Mouse (Mus musculus) liver, postnatal 0 days (tissue): ENCODE results near the gene Rhpn2. TPM values are rescaled to one million over a fixed set of nuclear protein-coding genes. Genes with fewer than 3 reads are reported as not detected.
A peak's percentile ranks its signal among the peaks of the same experiment; 100 is the strongest.

ENCODE experiments used
- ATAC-seq: fragments of 200-750 bp; cut with Nextera tagmentation; 2 replicates; pipeline ENCODE4 v1.8.0; 2017; ENCODE audit warnings: mild to moderate bottlenecking, moderate library complexity
- DNase-seq: peaks from one replicate; pipeline ENCODE4 v3.0.0-alpha.2; 2016
- H3K27ac ChIP-seq: fragments of 300-500 bp; sonication (generic); 2 replicates; pipeline ENCODE4 v1.5.1; 2014; ENCODE audit warnings: antibody characterized with exemption, moderate library complexity, mild to moderate bottlenecking, low read depth
- H3K27me3 ChIP-seq: fragments of 300-500 bp; sonication (generic); 2 replicates; pipeline ENCODE4 v1.6.1; 2014; ENCODE audit warnings: low read length, control low read depth, mixed read lengths; ENCODE audit not compliant: insufficient read depth
- H3K36me3 ChIP-seq: fragments of 300-500 bp; sonication (generic); replicated peaks from 2 replicates; pipeline ENCODE4 v1.6.1; 2014; ENCODE audit warnings: mild to moderate bottlenecking, control low read depth, low read length, moderate library complexity, mixed read lengths; ENCODE audit not compliant: insufficient read depth
- H3K4me1 ChIP-seq: fragments of 300-500 bp; sonication (generic); 2 replicates; pipeline ENCODE4 v1.6.1; 2014; ENCODE audit warnings: antibody characterized with exemption, mild to moderate bottlenecking, control low read depth; ENCODE audit not compliant: insufficient read depth
- H3K4me2 ChIP-seq: fragments of 300-500 bp; sonication (generic); 2 replicates; pipeline ENCODE4 v1.6.1; 2014; ENCODE audit warnings: low read depth, mild to moderate bottlenecking, low read length, moderate library complexity, mixed read lengths
- H3K4me3 ChIP-seq: fragments of 300-500 bp; sonication (generic); 2 replicates; pipeline ENCODE4 v1.5.1; 2014; ENCODE audit warnings: low read depth, low read length
- H3K9ac ChIP-seq: fragments of 300-500 bp; sonication (generic); replicated peaks from 2 replicates; pipeline ENCODE4 v1.6.1; 2014; ENCODE audit warnings: mild to moderate bottlenecking, moderate library complexity
- H3K9me3 ChIP-seq: fragments of 300-500 bp; sonication (generic); 2 replicates; pipeline ENCODE4 v1.6.1; 2016; ENCODE audit warnings: mild to moderate bottlenecking, control low read depth, low read length, mixed read lengths
- CTCF ChIP-seq: sonication (generic); IDR thresholded peaks from 2 replicates; pipeline ENCODE4 v1.5.1; 2016; ENCODE audit warnings: antibody characterized with exemption, low read depth
- EP300 ChIP-seq: IDR thresholded peaks from 2 replicates; pipeline ENCODE4 v1.6.1; 2016; ENCODE audit warnings: antibody characterized with exemption, low read depth, mild to moderate bottlenecking
- WGBS: fragments of 180-500 bp; shearing (Covaris S2); extraction: QIAGEN DNeasy Blood & Tissue Kit; methylation state at CpG from one replicate; pipeline ENCODE4 v1.1.7; 2014; ENCODE audit not compliant: insufficient replicate concordance; 5-methylcytosine and 5-hydroxymethylcytosine counted together
- polyA plus RNA-seq: library from polyadenylated mRNA; unstranded; fragments of >200 nt; fragmentation: Nextera tagmentation; extraction: Ambion mirVana; gene quantifications from 2 replicates; pipeline ENCODE4 v1.2.1, GENCODE M21; 2015

Rhpn2 gene
- 8.1 TPM in 2 replicates for polyA plus RNA-seq

DNA sequence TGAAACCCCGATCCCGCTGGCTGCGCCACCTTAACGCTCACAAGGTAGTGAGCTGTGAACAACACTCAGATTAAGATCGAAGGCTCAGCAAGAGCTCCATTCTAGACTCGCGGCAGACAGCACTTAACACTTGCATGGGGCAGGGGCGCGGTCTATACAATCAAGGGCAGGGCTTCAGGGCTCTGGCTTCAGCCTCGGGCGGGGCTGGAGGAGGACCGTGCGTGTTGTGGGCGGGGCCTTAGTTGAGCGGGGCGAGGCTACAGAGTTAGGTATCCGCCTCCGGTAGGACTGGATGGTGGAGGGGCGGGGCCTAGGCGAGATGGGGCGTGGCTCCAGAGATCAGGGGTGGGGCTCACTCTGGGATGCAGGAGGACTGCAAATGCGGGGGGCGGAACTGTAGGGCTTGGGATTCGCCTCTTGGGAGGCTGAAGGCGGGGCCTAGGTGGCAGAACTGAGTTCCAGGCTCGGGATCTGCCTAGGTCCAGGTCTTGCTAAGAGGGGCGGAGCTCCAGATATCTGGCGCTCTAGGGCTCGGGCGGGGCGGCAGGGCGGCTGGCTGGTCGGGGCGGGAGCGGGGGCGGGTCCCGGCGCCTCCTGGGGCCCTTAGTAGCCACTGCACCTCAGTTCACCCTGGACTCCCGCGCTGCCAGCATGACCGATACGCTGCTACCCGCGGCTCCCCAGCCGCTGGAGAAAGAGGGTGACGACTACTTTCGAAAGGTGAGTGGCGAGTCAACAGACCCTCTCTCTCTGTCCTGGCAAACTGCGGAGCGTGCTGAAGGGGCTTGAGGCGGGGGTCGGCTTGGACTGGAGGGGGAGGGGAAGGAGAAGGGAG, at the start of gene Rhpn2:
Gene Rhpn2 (plus strand): TSS at position 479 of the 835 bp plus-strand sequence.
- Histone ChIP-seq H3K27me3 (peaks cover 26% of the 10 kb centered on the region; the same call in 1 of the 2 replicates), H3K9me3 (no peaks in the 10 kb centered on the region), H3K27ac (peak within 1 kb of the TSS; percentile 90), H3K4me2 (peak within 1 kb of the TSS; percentile 97), H3K9ac (peak within 1 kb of the TSS; percentile 69), H3K4me3 (peak within 1 kb of the TSS; percentile 78), H3K4me1 (peaks cover 24% of the 10 kb centered on the region), H3K36me3 (no peaks in the 10 kb centered on the region)
- TF ChIP-seq EP300, result no peak
- TF ChIP-seq CTCF, result no peak; the same call in 1 of the 2 replicates
- DNase-seq (peak; percentile 99), ATAC-seq (peak; percentile 94)
- WGBS, result under 1% methylated on average over 45 of the region's 52 CpGs

GRCm38 (mm10) chr7:35293464-35293863, 40.5 kb upstream of the Rhpn2 start:
- Histone ChIP-seq H3K9ac (no peak overlapping the region), H3K4me1 (no peaks in the 10 kb centered on the region), H3K9me3 (no peaks in the 10 kb centered on the region), H3K27ac (no peak overlapping the region), H3K4me2 (no peak overlapping the region), H3K27me3 (no peaks in the 10 kb centered on the region), H3K4me3 (no peak overlapping the region), H3K36me3 (peaks cover 51% of the 10 kb centered on the region)
- no peak for ATAC-seq
- WGBS, result 92% methylated on average over 13 of the region's 13 CpGs
- TF ChIP-seq CTCF (peak; percentile 10; the same call in 1 of the 2 replicates), EP300 (no peak)
- no peak for DNase-seq

- Histone ChIP-seq H3K4me2 (no peak overlapping the region), H3K27me3 (no peaks in the 10 kb centered on the region), H3K9me3 (no peaks in the 10 kb centered on the region), H3K9ac (no peak overlapping the region), H3K4me3 (no peak overlapping the region), H3K4me1 (no peaks in the 10 kb centered on the region), H3K36me3 (peaks cover 45% of the 10 kb centered on the region), H3K27ac (no peak overlapping the region)
- TF ChIP-seq CTCF (no peak), EP300 (no peak)
- no peak for DNase-seq
- no peak for ATAC-seq
- 92% methylated on average over 2 of the region's 2 CpGs for WGBS
Measured at GRCm38 (mm10) chr7:35295631-35296030, 38.3 kb upstream of the Rhpn2 start.

DNA sequence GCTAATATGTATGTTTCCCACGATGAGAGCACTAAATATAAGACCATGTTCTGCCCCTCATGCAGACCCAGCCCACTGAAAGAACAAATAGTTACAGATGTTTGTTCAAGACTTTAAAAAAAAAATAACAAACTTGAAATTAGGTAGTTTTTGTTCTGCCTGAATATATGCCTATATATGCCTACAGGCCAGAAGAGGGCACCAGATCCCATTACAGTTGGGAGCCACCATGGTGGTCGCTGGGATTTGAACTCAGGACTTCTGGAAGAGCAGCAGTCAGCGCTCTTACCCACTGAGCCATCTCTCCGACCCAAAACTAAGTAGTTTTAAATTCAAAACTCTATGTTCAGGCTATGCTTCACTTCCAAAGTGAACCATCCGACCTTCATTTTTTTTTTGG, 36.1 kb upstream of the Rhpn2 start:
- Histone ChIP-seq H3K27me3 (no peaks in the 10 kb centered on the region), H3K9ac (no peak overlapping the region), H3K4me3 (no peak overlapping the region), H3K4me1 (no peaks in the 10 kb centered on the region), H3K36me3 (peaks cover 37% of the 10 kb centered on the region), H3K4me2 (no peak overlapping the region), H3K9me3 (no peaks in the 10 kb centered on the region), H3K27ac (no peak overlapping the region)
- no peak for DNase-seq
- no peak for ATAC-seq
- WGBS, result 88% methylated on average over 5 of the region's 5 CpGs
- peak; percentile 37 for TF ChIP-seq CTCF
- TF ChIP-seq EP300, result no peak

GRCm38 (mm10) chr7:35299656-35300055, 34.3 kb upstream of the Rhpn2 start:
- peaks cover 25% of the 10 kb centered on the region for H3K36me3 ChIP-seq
- peak overlapping the region; percentile 70; the same call in 1 of the 2 replicates for H3K27ac ChIP-seq
- H3K9ac ChIP-seq, result no peak overlapping the region
- WGBS, result 68% methylated on average over 8 of the region's 8 CpGs
- no peaks in the 10 kb centered on the region for H3K9me3 ChIP-seq
- no peaks in the 10 kb centered on the region for H3K27me3 ChIP-seq
- no peak overlapping the region for H3K4me2 ChIP-seq
- TF ChIP-seq EP300 (no peak), CTCF (no peak)
- ATAC-seq (peak; percentile 73), DNase-seq (peak; percentile 39)
- no peaks in the 10 kb centered on the region for H3K4me1 ChIP-seq
- no peak overlapping the region for H3K4me3 ChIP-seq

GRCm38 (mm10) chr7:35300792-35301191, 33.2 kb upstream of the Rhpn2 start:
- Histone ChIP-seq H3K9me3 (no peaks in the 10 kb centered on the region), H3K9ac (no peak overlapping the region), H3K27ac (peak overlapping the region; percentile 75), H3K4me3 (no peak overlapping the region), H3K36me3 (peaks cover 20% of the 10 kb centered on the region; the same call in 1 of the 2 replicates), H3K27me3 (no peaks in the 10 kb centered on the region), H3K4me1 (no peaks in the 10 kb centered on the region), H3K4me2 (no peak overlapping the region)
- TF ChIP-seq EP300 (no peak), CTCF (no peak)
- DNase-seq (peak; percentile 58), ATAC-seq (peak; percentile 92)
